Mouse (Mus musculus) lung, adult 2 months (tissue): ENCODE measurements around the gene Capns2.

ENCODE experiments used
- CTCF ChIP-seq: fragments of 200-500 bp; IDR thresholded peaks from 2 replicates; pipeline ENCODE4 v1.5.1; 2011; ENCODE audit warnings: mild to moderate bottlenecking, low read length, control low read depth; ENCODE audit not compliant: insufficient read depth
- POLR2A ChIP-seq: fragments of 200-500 bp; IDR thresholded peaks from 2 replicates; pipeline ENCODE4 v1.6.1; 2011; ENCODE audit warnings: low read depth, mild to moderate bottlenecking, control low read depth, low read length, borderline replicate concordance; ENCODE audit errors: extremely low read depth

DNA sequence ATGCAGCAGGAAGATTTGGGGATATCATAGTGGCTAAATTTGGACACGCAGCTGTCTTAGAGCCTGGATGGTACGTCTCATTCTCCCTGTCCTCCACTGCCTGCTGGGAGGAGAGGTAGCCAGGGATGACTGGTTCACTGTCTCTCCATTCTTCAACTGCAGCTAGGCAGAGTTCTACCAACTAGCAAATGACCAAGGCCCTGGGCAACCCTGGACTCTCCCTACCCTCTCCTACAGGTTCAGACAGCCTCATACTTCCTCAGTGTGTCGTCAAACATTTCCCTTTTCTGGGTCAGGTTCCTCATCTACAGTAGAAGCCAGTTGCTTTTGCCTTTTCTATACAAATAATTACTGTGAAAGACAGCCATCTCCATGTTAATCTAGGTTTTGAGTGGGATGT is 46.5 kb upstream of the Capns2 start:
- no peak for TF ChIP-seq CTCF
- TF ChIP-seq POLR2A, result no peak
